8 mouse cellular contexts compared by ENCODE assay signal in genomic region chr19:5016221-5016742, GRCm38 (mm10). TPM values are rescaled to one million over a fixed set of nuclear protein-coding genes. Genes with fewer than 3 reads are reported as not detected.
A peak's percentile ranks its signal among the peaks of the same experiment; 100 is the strongest.
DNase-seq lines count a peak whose midpoint lies in the region; ATAC-seq lines count a peak whose summit lies in the region.
"Had no signal": no experiment of that assay in that cellular context is flagged by ENCODE, and none has a peak within 500 bp of the region (broad histone marks: within the 10 kb centered on the region; RNA-seq: fewer than 3 reads in every experiment).

No protein-coding gene starts in this region.

- H3K9ac ChIP-seq in forebrain, embryonic 14.5 days (ENCODE audit: low read length): no peak overlapping the region

- no peak overlapping the region for H3K27ac ChIP-seq in forebrain, embryonic 14.5 days (ENCODE audit: low read depth, low read length)

- peak; percentile 91 for DNase-seq in R1 (ENCODE audit: low read depth, low spot score)
- peak; percentile 57 for DNase-seq in forebrain, embryonic 14.5 days (ENCODE audit: low spot score)
- DNase-seq in kidney, adult 9 months: peak; percentile 66
- peak; percentile 23 to 63 for DNase-seq in lung, postnatal 4 days
- DNase-seq in right cerebral cortex, adult 2 months (ENCODE audit: low spot score in 2 of 2): no peak
- DNase-seq in layer of hippocampus, adult 9-10 months (ENCODE audit: low spot score): no peak
- DNase-seq in retina, embryonic 14.5 days (ENCODE audit: low spot score): no peak

- H3K4me1 ChIP-seq in forebrain, embryonic 14.5 days (ENCODE audit: control insufficient read depth, insufficient read depth, low read length): no peaks in the 10 kb centered on the region

- no peaks in the 10 kb centered on the region for H3K36me3 ChIP-seq in forebrain, embryonic 14.5 days (ENCODE audit: control insufficient read depth, insufficient read depth, low read length)

- no peak overlapping the region for H3K4me2 ChIP-seq in forebrain, embryonic 14.5 days (ENCODE audit: low read length)

- H3K9me3 ChIP-seq in forebrain, embryonic 14.5 days (replicated peaks; ENCODE audit: control insufficient read depth, low read length): no peaks in the 10 kb centered on the region

- no peaks in the 10 kb centered on the region; the same call in 1 of the 2 replicates for H3K27me3 ChIP-seq in forebrain, embryonic 14.5 days (replicated peaks; ENCODE audit: control insufficient read depth, insufficient read depth, low read length)

- H3K4me3 ChIP-seq in forebrain, embryonic 14.5 days (ENCODE audit: low read depth, low read length): no peak overlapping the region
- H3K4me3 ChIP-seq: erythroblast, embryonic 14.5 days had no signal

- peak; percentile 46; the same call in 1 of the 2 replicates for ATAC-seq in forebrain, embryonic 14.5 days

- 36% methylated on average over 10 of the region's 10 CpGs for WGBS in forebrain, embryonic 14.5 days

RNA-seq across cellular contexts. Expression of gene Slc29a2, which starts 7.4 kb away (rescaled TPM):
- polyA plus RNA-seq in forebrain, embryonic 14.5 days (2014; fragmentation: Nextera tagmentation; extraction: Ambion mirVana): 7.4 and 8.0 TPM in 2 replicates

RNA-seq across cellular contexts. Expression of gene B4gat1, which starts 22.3 kb away (rescaled TPM):
- polyA plus RNA-seq in forebrain, embryonic 14.5 days (2014; fragmentation: Nextera tagmentation; extraction: Ambion mirVana): 45.4 and 55.1 TPM in 2 replicates

RNA-seq across cellular contexts. Expression of gene AC124502.3, which starts 22.4 kb away (rescaled TPM):
- 1.2 and 1.7 TPM in 2 replicates for polyA plus RNA-seq in forebrain, embryonic 14.5 days (2014; fragmentation: Nextera tagmentation; extraction: Ambion mirVana)

RNA-seq across cellular contexts. Expression of gene Brms1, which starts 24.9 kb away (rescaled TPM):
- polyA plus RNA-seq in forebrain, embryonic 14.5 days (2014; fragmentation: Nextera tagmentation; extraction: Ambion mirVana): 56.2 and 56.8 TPM in 2 replicates

RNA-seq across cellular contexts. Expression of gene Npas4, which starts 26.2 kb away (rescaled TPM):
- polyA plus RNA-seq in forebrain, embryonic 14.5 days (2014; fragmentation: Nextera tagmentation; extraction: Ambion mirVana): 0.08 and 0.14 TPM in 2 replicates
- polyA plus RNA-seq: erythroblast, embryonic 14.5 days had no signal

Comparison
In these comparisons a context has a peak if more than half of its experiments do, and no peak if none do; other contexts are left out.
1. DNase-seq: peak in R1 (single experiment), forebrain, embryonic 14.5 days (single experiment), kidney, adult 9 months (single experiment) and lung, postnatal 4 days (2 of 2); none in right cerebral cortex, adult 2 months (0 of 2), layer of hippocampus, adult 9-10 months (single experiment) and retina, embryonic 14.5 days (single experiment).